Mouse (Mus musculus) embryo, embryonic 11.5 days (tissue): ENCODE results near the gene Rtf2.
A peak's percentile ranks its signal among the peaks of the same experiment; 100 is the strongest.

Experiments used
- DNase-seq: peaks from one replicate; pipeline ENCODE4 v3.0.0-alpha.2; 2012; ENCODE audit warnings: low read depth, low spot score

Rtf2 gene

GRCm38 (mm10) chr2:172439843-172440639 lies at the start of gene Rtf2:
Gene Rtf2, plus strand, starts transcription at chr2:172440556.
- peak; percentile 99 for DNase-seq

GRCm38 (mm10) chr2:172392041-172392521 lies 48.3 kb upstream of the Rtf2 start:
- no peak for DNase-seq

- DNase-seq = no peak
Observed at GRCm38 (mm10) chr2:172393391-172394051, 46.8 kb upstream of the Rtf2 start, which contains the start of gene Cass4. Gene Cass4, plus strand, starts transcription at chr2:172393794.

GRCm38 (mm10) chr2:172394052-172394392 lies 46.3 kb upstream of the Rtf2 start:
- no peak for DNase-seq

GRCm38 (mm10) chr2:172394671-172395070 lies 45.7 kb upstream of the Rtf2 start:
- no peak for DNase-seq

GRCm38 (mm10) chr2:172395961-172396360 lies 44.4 kb upstream of the Rtf2 start:
- DNase-seq = no peak

GRCm38 (mm10) chr2:172399901-172400300 lies 40.5 kb upstream of the Rtf2 start:
- DNase-seq = no peak

- DNase-seq = no peak
Observed at GRCm38 (mm10) chr2:172401116-172401825, 39.1 kb upstream of the Rtf2 start.

- DNase-seq = no peak
Observed at GRCm38 (mm10) chr2:172404239-172404638, 36.1 kb upstream of the Rtf2 start.

- DNase-seq = no peak
Observed at GRCm38 (mm10) chr2:172405011-172405410, 35.3 kb upstream of the Rtf2 start.

- DNase-seq = no peak
Observed at GRCm38 (mm10) chr2:172406173-172406572, 34.2 kb upstream of the Rtf2 start.

GRCm38 (mm10) chr2:172407499-172407898 lies 32.9 kb upstream of the Rtf2 start:
- DNase-seq = no peak

GRCm38 (mm10) chr2:172410686-172411085 lies 29.7 kb upstream of the Rtf2 start:
- no peak for DNase-seq

GRCm38 (mm10) chr2:172411091-172411490 lies 29.3 kb upstream of the Rtf2 start:
- no peak for DNase-seq

- DNase-seq = peak; percentile 26
Observed at GRCm38 (mm10) chr2:172412454-172412853, 27.9 kb upstream of the Rtf2 start.

- no peak for DNase-seq
Observed at GRCm38 (mm10) chr2:172413273-172413672, 27.1 kb upstream of the Rtf2 start.

GRCm38 (mm10) chr2:172413894-172414293 lies 26.5 kb upstream of the Rtf2 start:
- DNase-seq = no peak

- DNase-seq = no peak
Observed at GRCm38 (mm10) chr2:172416218-172416617, 24.1 kb upstream of the Rtf2 start.

GRCm38 (mm10) chr2:172416876-172417275 lies 23.5 kb upstream of the Rtf2 start:
- no peak for DNase-seq

GRCm38 (mm10) chr2:172418208-172418607 lies 22.1 kb upstream of the Rtf2 start:
- no peak for DNase-seq

- no peak for DNase-seq
Observed at GRCm38 (mm10) chr2:172430609-172431008, 9.7 kb upstream of the Rtf2 start.

GRCm38 (mm10) chr2:172433746-172434145 lies 6.6 kb upstream of the Rtf2 start:
- DNase-seq = no peak
